Comparison of ENCODE assay signal across 27 mouse cellular contexts in genomic region chr15:102530566-102530965, GRCm38 (mm10). TPM values are rescaled to one million over a fixed set of nuclear protein-coding genes. Genes with fewer than 3 reads are reported as not detected.
DNase-seq lines count a peak whose midpoint lies in the region; ATAC-seq and TF ChIP-seq lines count a peak whose summit lies in the region.
"Had no signal": no experiment of that assay in that cellular context is flagged by ENCODE, and none has a peak within 500 bp of the region (broad histone marks: within the 10 kb centered on the region; RNA-seq: fewer than 3 reads in every experiment).

No protein-coding gene starts in this region.

- DNase-seq in cerebellum, adult 2 months = peak in 1 of 2 experiments; percentile 25
- DNase-seq in cerebellum, postnatal 14 days = no peak
- no peak for DNase-seq in limb, embryonic 10.5 days (ENCODE audit: low spot score)
- peak; percentile 66 for DNase-seq in midbrain, embryonic 11.5 days (ENCODE audit: low spot score, missing footprints)
- DNase-seq: adrenal gland, adult 8-10 months; adrenal gland, postnatal 25 days; cerebellum, adult 9-10 months; cerebellum, postnatal 25 days; forebrain, postnatal 0 days; gastrocnemius, adult 2 months; gastrocnemius, postnatal 14 days; heart, adult 18-20 months; heart, postnatal 10 days had no signal

- H3K27ac ChIP-seq in cerebellum, adult 2 months (ENCODE audit: insufficient read depth, low read length) = peak overlapping the region; percentile 94
- H3K27ac ChIP-seq in heart, embryonic 13.5 days (replicated peaks) = 0 out of 2 replicates have a peak overlapping the region, but pooled peaks have one; percentile 5
- H3K27ac ChIP-seq in heart, embryonic 12.5 days (ENCODE audit: poor library complexity, severe bottlenecking) = no peak overlapping the region
- H3K27ac ChIP-seq in limb, embryonic 12.5 days = no peak overlapping the region
- H3K27ac ChIP-seq in limb, embryonic 10.5 days = no peak overlapping the region
- no peak overlapping the region for H3K27ac ChIP-seq in midbrain, embryonic 11.5 days (ENCODE audit: low read depth, low read length)
- no peak overlapping the region for H3K27ac ChIP-seq in midbrain, embryonic 13.5 days
- H3K27ac ChIP-seq: embryonic facial prominence, embryonic 12.5 days; embryonic facial prominence, embryonic 15.5 days; gastrocnemius, adult 2 months; heart, embryonic 15.5 days; hindbrain, embryonic 12.5 days; hindbrain, embryonic 15.5 days had no signal

- H3K27me3 ChIP-seq in cerebellum, adult 2 months (ENCODE audit: control insufficient read depth, insufficient read depth, low read length) = no peaks in the 10 kb centered on the region
- no peaks in the 10 kb centered on the region for H3K27me3 ChIP-seq in heart, embryonic 13.5 days (replicated peaks)
- H3K27me3 ChIP-seq in heart, embryonic 12.5 days (replicated peaks) = no peaks in the 10 kb centered on the region
- H3K27me3 ChIP-seq in limb, embryonic 12.5 days = no peaks in the 10 kb centered on the region
- no peaks in the 10 kb centered on the region for H3K27me3 ChIP-seq in limb, embryonic 10.5 days (ENCODE audit: low read depth, poor library complexity, severe bottlenecking)
- H3K27me3 ChIP-seq in midbrain, embryonic 11.5 days (ENCODE audit: control insufficient read depth, insufficient read depth, low read length) = no peaks in the 10 kb centered on the region
- H3K27me3 ChIP-seq in midbrain, embryonic 13.5 days = no peaks in the 10 kb centered on the region
- H3K27me3 ChIP-seq: embryonic facial prominence, embryonic 12.5 days; embryonic facial prominence, embryonic 15.5 days; heart, embryonic 15.5 days; hindbrain, embryonic 12.5 days; hindbrain, embryonic 15.5 days had no signal

- H3K9ac ChIP-seq in heart, embryonic 13.5 days = no peak overlapping the region; the same call in 1 of the 2 replicates
- no peak overlapping the region for H3K9ac ChIP-seq in heart, embryonic 12.5 days
- H3K9ac ChIP-seq in limb, embryonic 12.5 days (replicated peaks) = 0 out of 2 replicates have a peak overlapping the region, but pooled peaks have one; percentile 12
- no peak overlapping the region for H3K9ac ChIP-seq in midbrain, embryonic 11.5 days (ENCODE audit: low read length)
- H3K9ac ChIP-seq in midbrain, embryonic 13.5 days (replicated peaks) = no peak overlapping the region
- H3K9ac ChIP-seq: embryonic facial prominence, embryonic 12.5 days; embryonic facial prominence, embryonic 15.5 days; forebrain, postnatal 0 days; heart, embryonic 15.5 days; hindbrain, embryonic 12.5 days; hindbrain, embryonic 15.5 days had no signal

- no peak for TF ChIP-seq POLR2A in cerebellum, adult 2 months (IDR thresholded peaks at IDR 0.05; ENCODE audit: borderline replicate concordance, insufficient read depth, low read length)

- no peak for TF ChIP-seq CTCF in cerebellum, adult 2 months (IDR thresholded peaks at IDR 0.05; ENCODE audit: borderline replicate concordance, insufficient read depth, low read depth, low read length)

- H3K9me3 ChIP-seq in heart, embryonic 13.5 days = no peaks in the 10 kb centered on the region
- no peaks in the 10 kb centered on the region for H3K9me3 ChIP-seq in heart, embryonic 12.5 days (replicated peaks)
- no peaks in the 10 kb centered on the region for H3K9me3 ChIP-seq in limb, embryonic 12.5 days
- H3K9me3 ChIP-seq in limb, embryonic 10.5 days (replicated peaks) = no peaks in the 10 kb centered on the region
- no peaks in the 10 kb centered on the region for H3K9me3 ChIP-seq in midbrain, embryonic 11.5 days (ENCODE audit: control insufficient read depth, low read length)
- no peaks in the 10 kb centered on the region for H3K9me3 ChIP-seq in midbrain, embryonic 13.5 days
- H3K9me3 ChIP-seq: embryonic facial prominence, embryonic 12.5 days; embryonic facial prominence, embryonic 15.5 days; heart, embryonic 15.5 days; hindbrain, embryonic 12.5 days; hindbrain, embryonic 15.5 days had no signal

- H3K36me3 ChIP-seq in heart, embryonic 13.5 days = peaks cover 93% of the 10 kb centered on the region
- H3K36me3 ChIP-seq in heart, embryonic 12.5 days = peaks cover 78% of the 10 kb centered on the region
- H3K36me3 ChIP-seq in limb, embryonic 12.5 days = peaks cover 84% of the 10 kb centered on the region
- peaks cover 86% of the 10 kb centered on the region for H3K36me3 ChIP-seq in limb, embryonic 10.5 days
- H3K36me3 ChIP-seq in midbrain, embryonic 11.5 days (ENCODE audit: control insufficient read depth, insufficient read depth, low read length) = peaks cover 3% of the 10 kb centered on the region; the same call in 1 of the 2 replicates
- H3K36me3 ChIP-seq in midbrain, embryonic 13.5 days = peaks cover 64% of the 10 kb centered on the region

- H3K4me1 ChIP-seq in cerebellum, adult 2 months (ENCODE audit: control insufficient read depth, insufficient read depth, low read length) = peaks cover 42% of the 10 kb centered on the region
- H3K4me1 ChIP-seq in heart, embryonic 13.5 days = no peaks in the 10 kb centered on the region
- 0 out of 2 replicates have a peak, but pooled peaks cover 3% of the 10 kb centered on the region for H3K4me1 ChIP-seq in heart, embryonic 12.5 days (replicated peaks)
- no peaks in the 10 kb centered on the region for H3K4me1 ChIP-seq in limb, embryonic 12.5 days (replicated peaks)
- H3K4me1 ChIP-seq in limb, embryonic 10.5 days = peaks cover 10% of the 10 kb centered on the region
- no peaks in the 10 kb centered on the region for H3K4me1 ChIP-seq in midbrain, embryonic 11.5 days (ENCODE audit: control insufficient read depth, insufficient read depth, low read length)
- no peaks in the 10 kb centered on the region for H3K4me1 ChIP-seq in midbrain, embryonic 13.5 days (replicated peaks)
- H3K4me1 ChIP-seq: embryonic facial prominence, embryonic 12.5 days; embryonic facial prominence, embryonic 15.5 days; heart, embryonic 15.5 days; hindbrain, embryonic 12.5 days; hindbrain, embryonic 15.5 days had no signal

- H3K4me3 ChIP-seq in cerebellum, adult 2 months (replicated peaks; ENCODE audit: insufficient read depth, low read depth, low read length) = no peak overlapping the region
- no peak overlapping the region for H3K4me3 ChIP-seq in heart, embryonic 13.5 days
- no peak overlapping the region for H3K4me3 ChIP-seq in heart, embryonic 12.5 days
- no peak overlapping the region for H3K4me3 ChIP-seq in limb, embryonic 12.5 days (replicated peaks)
- no peak overlapping the region for H3K4me3 ChIP-seq in limb, embryonic 10.5 days
- H3K4me3 ChIP-seq in midbrain, embryonic 11.5 days (ENCODE audit: low read depth, low read length) = no peak overlapping the region
- no peak overlapping the region for H3K4me3 ChIP-seq in midbrain, embryonic 13.5 days (replicated peaks)
- H3K4me3 ChIP-seq: embryonic facial prominence, embryonic 12.5 days; embryonic facial prominence, embryonic 15.5 days; gastrocnemius, adult 2 months; heart, embryonic 15.5 days; hindbrain, embryonic 12.5 days; hindbrain, embryonic 15.5 days had no signal

- 83% methylated on average over 4 of the region's 4 CpGs for WGBS in cerebellum, adult 2 months
- WGBS in heart, embryonic 13.5 days = 79% methylated on average over 4 of the region's 4 CpGs
- 63% methylated on average over 4 of the region's 4 CpGs for WGBS in heart, embryonic 12.5 days
- WGBS in limb, embryonic 12.5 days = 83% methylated on average over 4 of the region's 4 CpGs
- 81% methylated on average over 4 of the region's 4 CpGs for WGBS in limb, embryonic 10.5 days
- 87% methylated on average over 4 of the region's 4 CpGs for WGBS in midbrain, embryonic 11.5 days
- WGBS in midbrain, embryonic 13.5 days = 89% methylated on average over 4 of the region's 4 CpGs

- no peak overlapping the region for H3K4me2 ChIP-seq in heart, embryonic 13.5 days
- H3K4me2 ChIP-seq in heart, embryonic 12.5 days = no peak overlapping the region
- H3K4me2 ChIP-seq in limb, embryonic 12.5 days = no peak overlapping the region
- no peak overlapping the region for H3K4me2 ChIP-seq in midbrain, embryonic 11.5 days
- no peak overlapping the region for H3K4me2 ChIP-seq in midbrain, embryonic 13.5 days (replicated peaks)
- H3K4me2 ChIP-seq: embryonic facial prominence, embryonic 12.5 days; embryonic facial prominence, embryonic 15.5 days; heart, embryonic 15.5 days; hindbrain, embryonic 12.5 days; hindbrain, embryonic 15.5 days had no signal

- ATAC-seq in heart, embryonic 13.5 days (ENCODE audit: extremely low read depth, insufficient number of reproducible peaks, low FRiP score, low TSS enrichment) = no peak
- ATAC-seq in heart, embryonic 12.5 days (ENCODE audit: insufficient number of reproducible peaks, low FRiP score) = no peak; the same call in 1 of the 2 replicates
- ATAC-seq in limb, embryonic 12.5 days (ENCODE audit: insufficient number of reproducible peaks, insufficient read depth, low FRiP score, low TSS enrichment, low read depth) = no peak
- ATAC-seq in midbrain, embryonic 11.5 days (ENCODE audit: low FRiP score) = no peak
- no peak for ATAC-seq in midbrain, embryonic 13.5 days
- ATAC-seq: activated CD4-positive, CD25-positive, alpha-beta regulatory T cell, adult 4 months; forebrain, embryonic 14.5 days; forebrain, postnatal 0 days had no signal

RNA-seq across cellular contexts. Expression of gene Npff, which starts 5.8 kb away (rescaled TPM):
- 8.5 and 10.4 TPM in 2 replicates for polyA plus RNA-seq in cerebellum, adult 2 months (2012; rRNA removed)
- polyA plus RNA-seq in heart, embryonic 13.5 days (2015; fragmentation: Nextera tagmentation; extraction: Ambion mirVana) = 1.0 and 2.3 TPM in 2 replicates
- 2.2 and 2.8 TPM in 2 replicates for polyA plus RNA-seq in heart, embryonic 12.5 days (2016; fragmentation: Nextera tagmentation; extraction: Ambion mirVana)
- polyA plus RNA-seq in limb, embryonic 12.5 days (2016; fragmentation: Nextera tagmentation; extraction: Ambion mirVana) = 2.5 and 3.0 TPM in 2 replicates
- polyA plus RNA-seq in limb, embryonic 10.5 days (2016; fragmentation: Nextera tagmentation; extraction: Ambion mirVana) = 1.7 and 1.8 TPM in 2 replicates
- 0.98 and 1.9 TPM in 2 replicates for polyA plus RNA-seq in midbrain, embryonic 11.5 days (2014; fragmentation: Nextera tagmentation; extraction: Ambion mirVana)
- 2.9 and 5.0 TPM in 2 replicates for polyA plus RNA-seq in midbrain, embryonic 13.5 days (2015; fragmentation: Nextera tagmentation; extraction: Ambion mirVana)

RNA-seq across cellular contexts. Expression of gene Tarbp2, which starts 12.6 kb away (rescaled TPM):
- 121 and 131 TPM in 2 replicates for polyA plus RNA-seq in cerebellum, adult 2 months (2012; rRNA removed)
- polyA plus RNA-seq in heart, embryonic 13.5 days (2015; fragmentation: Nextera tagmentation; extraction: Ambion mirVana) = 94.6 and 103 TPM in 2 replicates
- polyA plus RNA-seq in heart, embryonic 12.5 days (2016; fragmentation: Nextera tagmentation; extraction: Ambion mirVana) = 100 and 104 TPM in 2 replicates
- 109 and 111 TPM in 2 replicates for polyA plus RNA-seq in limb, embryonic 12.5 days (2016; fragmentation: Nextera tagmentation; extraction: Ambion mirVana)
- polyA plus RNA-seq in limb, embryonic 10.5 days (2016; fragmentation: Nextera tagmentation; extraction: Ambion mirVana) = 143 and 150 TPM in 2 replicates
- polyA plus RNA-seq in midbrain, embryonic 11.5 days (2014; fragmentation: Nextera tagmentation; extraction: Ambion mirVana) = 91.2 and 96.6 TPM in 2 replicates
- 98.2 and 101 TPM in 2 replicates for polyA plus RNA-seq in midbrain, embryonic 13.5 days (2015; fragmentation: Nextera tagmentation; extraction: Ambion mirVana)

RNA-seq across cellular contexts. Expression of gene Map3k12, which starts 13.7 kb away (rescaled TPM):
- polyA plus RNA-seq in cerebellum, adult 2 months (2012; rRNA removed) = 130 and 149 TPM in 2 replicates
- polyA plus RNA-seq in heart, embryonic 13.5 days (2015; fragmentation: Nextera tagmentation; extraction: Ambion mirVana) = 10.8 and 11.6 TPM in 2 replicates
- polyA plus RNA-seq in heart, embryonic 12.5 days (2016; fragmentation: Nextera tagmentation; extraction: Ambion mirVana) = 14.7 and 17.3 TPM in 2 replicates
- 23.8 and 26.6 TPM in 2 replicates for polyA plus RNA-seq in limb, embryonic 12.5 days (2016; fragmentation: Nextera tagmentation; extraction: Ambion mirVana)
- 23.8 and 27.7 TPM in 2 replicates for polyA plus RNA-seq in limb, embryonic 10.5 days (2016; fragmentation: Nextera tagmentation; extraction: Ambion mirVana)
- polyA plus RNA-seq in midbrain, embryonic 11.5 days (2014; fragmentation: Nextera tagmentation; extraction: Ambion mirVana) = 16.4 and 19.7 TPM in 2 replicates
- polyA plus RNA-seq in midbrain, embryonic 13.5 days (2015; fragmentation: Nextera tagmentation; extraction: Ambion mirVana) = 47.9 and 53.9 TPM in 2 replicates

RNA-seq across cellular contexts. Expression of gene Gm10337, which starts 27.0 kb away (rescaled TPM):
- polyA plus RNA-seq in cerebellum, adult 2 months (2012; rRNA removed) = not detected in 2 replicates
- 4.2 TPM in 1 of 2 replicates, not detected in the other for polyA plus RNA-seq in heart, embryonic 13.5 days (2015; fragmentation: Nextera tagmentation; extraction: Ambion mirVana)
- not detected in 2 replicates for polyA plus RNA-seq in heart, embryonic 12.5 days (2016; fragmentation: Nextera tagmentation; extraction: Ambion mirVana)
- not detected in 2 replicates for polyA plus RNA-seq in limb, embryonic 12.5 days (2016; fragmentation: Nextera tagmentation; extraction: Ambion mirVana)
- polyA plus RNA-seq in limb, embryonic 10.5 days (2016; fragmentation: Nextera tagmentation; extraction: Ambion mirVana) = 3.8 and 4.8 TPM in 2 replicates
- polyA plus RNA-seq in midbrain, embryonic 11.5 days (2014; fragmentation: Nextera tagmentation; extraction: Ambion mirVana) = 6.7 TPM in 1 of 2 replicates, not detected in the other
- polyA plus RNA-seq in midbrain, embryonic 13.5 days (2015; fragmentation: Nextera tagmentation; extraction: Ambion mirVana) = 4.5 and 16.7 TPM in 2 replicates
- polyA plus RNA-seq: activated CD4-positive, CD25-positive, alpha-beta regulatory T cell, adult 4 months; brain, embryonic 14.5 days; embryonic facial prominence, embryonic 12.5 days; forebrain, embryonic 11.5 days; forebrain, embryonic 14.5 days; frontal cortex, adult 2 months had no signal

Comparison
In these comparisons a context has a peak if more than half of its experiments do, and no peak if none do; other contexts are left out.
1. H3K27ac ChIP-seq: peak in cerebellum, adult 2 months (single experiment) and heart, embryonic 13.5 days (single experiment); none in heart, embryonic 12.5 days (single experiment), limb, embryonic 12.5 days (single experiment), limb, embryonic 10.5 days (single experiment), midbrain, embryonic 11.5 days (single experiment) and midbrain, embryonic 13.5 days (single experiment).